Mouse (Mus musculus): ENCODE measurements at regions not wholly inside any gene's neighbourhood (a gene's known extent, or its start where the extent isn't known, plus 50 kb on each side); places are given as distances from the start of the nearest gene placed in this dataset.

DNA sequence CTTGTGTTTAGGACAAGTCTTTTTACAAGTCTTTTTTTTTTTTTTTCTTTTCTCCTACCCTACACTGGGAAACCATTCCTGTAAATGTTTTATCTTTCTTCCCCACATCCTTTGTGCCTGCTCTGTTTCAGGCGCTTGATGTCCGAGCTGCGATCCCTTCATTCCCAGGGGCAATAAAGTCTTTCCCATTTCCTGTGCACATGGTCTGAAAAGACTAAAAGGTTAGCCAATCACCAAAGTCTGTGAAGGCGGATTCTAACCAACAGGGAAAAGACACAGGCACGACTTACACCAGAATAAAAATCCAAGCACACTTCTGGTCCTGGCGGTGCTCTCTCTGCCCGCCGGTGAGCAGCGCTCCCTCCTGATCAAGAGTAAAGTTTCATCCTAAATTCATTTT lies 135.3 kb upstream of the Slc38a2 start:
- H3K27me3 ChIP-seq (ENCODE audit: low read depth, poor library complexity, severe bottlenecking), result no peaks in the 10 kb centered on the region
- WGBS, result 65% methylated on average over 9 of the region's 9 CpGs
- H3K4me1 ChIP-seq, result peaks cover 11% of the 10 kb centered on the region; the same call in 1 of the 2 replicates

DNA sequence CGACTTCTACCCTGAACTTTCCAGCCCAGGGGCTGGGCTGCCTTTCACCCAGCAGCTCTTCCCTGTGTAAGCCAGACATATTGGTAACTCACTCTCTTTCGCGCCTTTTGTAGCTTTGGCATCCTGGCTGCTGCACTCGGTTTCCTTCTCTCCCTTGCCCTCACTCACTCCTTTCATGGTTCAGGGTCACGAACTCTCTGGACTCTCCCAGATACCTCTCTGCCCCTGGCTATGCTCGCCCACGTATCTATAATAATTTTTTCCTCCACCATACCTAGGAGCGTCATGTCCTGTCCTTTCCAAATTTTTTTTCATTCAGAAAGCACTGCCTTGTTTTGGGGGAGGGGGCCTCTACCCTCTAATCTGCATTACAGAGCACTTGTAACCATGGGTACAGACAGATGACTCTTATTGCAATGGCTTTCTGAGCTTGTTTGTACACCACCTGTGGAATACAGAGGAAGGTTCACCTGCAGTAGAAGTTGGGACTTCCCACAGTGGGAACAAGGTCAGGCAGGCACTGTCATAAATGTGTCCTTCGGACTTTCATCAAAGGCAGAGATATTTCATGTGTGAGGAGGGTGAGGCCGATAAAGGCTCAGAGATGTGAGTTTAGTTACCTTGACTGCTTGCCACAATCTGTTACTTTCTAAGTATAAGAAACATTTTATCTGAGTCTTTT lies 134.8 kb upstream of the Slc38a2 start:
- Histone ChIP-seq H3K4me3 (no peak overlapping the region), H3K4me1 (peaks cover 11% of the 10 kb centered on the region; the same call in 1 of the 2 replicates), H3K36me3 (no peaks in the 10 kb centered on the region), H3K27ac (no peak overlapping the region), H3K9me3 (replicated peaks) (no peaks in the 10 kb centered on the region), H3K27me3 (ENCODE audit: low read depth, poor library complexity, severe bottlenecking) (no peaks in the 10 kb centered on the region)
- WGBS, result 82% methylated on average over 10 of the region's 10 CpGs
- DNase-seq (ENCODE audit: low spot score), result no peak

More for the DNA sequence above, 135.3 kb upstream of the Slc38a2 start:
- H3K36me3 ChIP-seq, result no peaks in the 10 kb centered on the region
- no peak overlapping the region for H3K27ac ChIP-seq
- no peak overlapping the region for H3K4me3 ChIP-seq
- DNase-seq (ENCODE audit: low spot score), result no peak
- no peaks in the 10 kb centered on the region for H3K9me3 ChIP-seq (replicated peaks)

- Histone ChIP-seq H3K9me3 (replicated peaks) (no peaks in the 10 kb centered on the region), H3K4me1 (peaks cover 11% of the 10 kb centered on the region; the same call in 1 of the 2 replicates), H3K36me3 (no peaks in the 10 kb centered on the region), H3K27me3 (ENCODE audit: low read depth, poor library complexity, severe bottlenecking) (no peaks in the 10 kb centered on the region), H3K27ac (no peak overlapping the region; the same call in 1 of the 2 replicates), H3K4me3 (no peak overlapping the region)
- 84% methylated on average over 10 of the region's 10 CpGs for WGBS
- peak; percentile 26 for DNase-seq (ENCODE audit: low spot score)
Observed at GRCm38 (mm10) chr15:96832389-96832788, 132.9 kb upstream of the Slc38a2 start.

GRCm38 (mm10) chr15:96831256-96831655 lies 131.7 kb upstream of the Slc38a2 start:
- Histone ChIP-seq H3K4me1 (peaks cover 11% of the 10 kb centered on the region; the same call in 1 of the 2 replicates), H3K36me3 (no peaks in the 10 kb centered on the region), H3K27ac (no peak overlapping the region), H3K27me3 (ENCODE audit: low read depth, poor library complexity, severe bottlenecking) (no peaks in the 10 kb centered on the region), H3K9me3 (replicated peaks) (no peaks in the 10 kb centered on the region), H3K4me3 (no peak overlapping the region)
- peak; percentile 27 for DNase-seq (ENCODE audit: low spot score)
- WGBS, result 94% methylated on average over 10 of the region's 10 CpGs

DNA sequence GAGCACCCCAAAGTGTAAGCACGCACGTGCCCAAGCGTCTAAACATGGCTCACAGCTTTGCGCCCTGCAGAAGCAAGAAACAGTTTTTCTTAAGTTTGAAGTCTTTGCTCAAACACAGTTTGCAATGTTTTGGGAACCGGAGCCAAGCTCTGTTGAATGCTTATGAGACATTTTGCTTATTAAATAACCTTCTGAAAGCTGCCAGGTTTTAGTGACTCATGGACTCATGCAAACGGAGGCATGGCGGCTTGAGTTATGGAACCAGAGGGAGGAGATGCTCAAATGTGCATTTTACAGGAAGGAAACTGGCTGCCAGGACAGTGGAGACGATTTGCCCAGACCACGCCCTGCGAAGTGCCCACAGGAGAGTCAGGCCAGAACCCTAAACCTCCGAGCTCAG lies 131.0 kb upstream of the Slc38a2 start:
- Histone ChIP-seq H3K27ac (no peak overlapping the region), H3K27me3 (ENCODE audit: low read depth, poor library complexity, severe bottlenecking) (no peaks in the 10 kb centered on the region), H3K4me3 (no peak overlapping the region), H3K9me3 (replicated peaks) (no peaks in the 10 kb centered on the region), H3K36me3 (no peaks in the 10 kb centered on the region), H3K4me1 (peaks cover 11% of the 10 kb centered on the region; the same call in 1 of the 2 replicates)
- 92% methylated on average over 11 of the region's 11 CpGs for WGBS
- DNase-seq (ENCODE audit: low spot score), result peak; percentile 16

- H3K36me3 ChIP-seq, result no peaks in the 10 kb centered on the region
- no peak overlapping the region for H3K27ac ChIP-seq
- H3K27me3 ChIP-seq (ENCODE audit: low read depth, poor library complexity, severe bottlenecking), result no peaks in the 10 kb centered on the region
- DNase-seq (ENCODE audit: low spot score), result peak; percentile 20
- H3K4me3 ChIP-seq, result no peak overlapping the region
- H3K4me1 ChIP-seq, result peaks cover 9% of the 10 kb centered on the region; the same call in 1 of the 2 replicates
- no peaks in the 10 kb centered on the region for H3K9me3 ChIP-seq (replicated peaks)
- WGBS, result 94% methylated on average over 12 of the region's 12 CpGs
Observed at GRCm38 (mm10) chr15:96829941-96830340, 130.4 kb upstream of the Slc38a2 start.

- Histone ChIP-seq H3K27me3 (ENCODE audit: low read depth, poor library complexity, severe bottlenecking) (no peaks in the 10 kb centered on the region), H3K4me1 (no peaks in the 10 kb centered on the region), H3K36me3 (no peaks in the 10 kb centered on the region), H3K4me3 (no peak overlapping the region), H3K27ac (no peak overlapping the region), H3K9me3 (replicated peaks) (no peaks in the 10 kb centered on the region)
- WGBS, result 90% methylated on average over 8 of the region's 8 CpGs
- peak; percentile 20 for DNase-seq (ENCODE audit: low spot score)
Observed at GRCm38 (mm10) chr15:96828681-96829080, 129.2 kb upstream of the Slc38a2 start.

GRCm38 (mm10) chr15:96827931-96828330 lies 128.4 kb upstream of the Slc38a2 start:
- DNase-seq (ENCODE audit: low spot score), result peak; percentile 21
- 59% methylated on average over 8 of the region's 8 CpGs for WGBS
- Histone ChIP-seq H3K9me3 (replicated peaks) (no peaks in the 10 kb centered on the region), H3K4me3 (no peak overlapping the region), H3K36me3 (no peaks in the 10 kb centered on the region), H3K4me1 (no peaks in the 10 kb centered on the region), H3K27me3 (ENCODE audit: low read depth, poor library complexity, severe bottlenecking) (no peaks in the 10 kb centered on the region), H3K27ac (no peak overlapping the region)

GRCm38 (mm10) chr15:96818435-96818834 lies 118.9 kb upstream of the Slc38a2 start:
- DNase-seq (ENCODE audit: low spot score), result no peak
- 87% methylated on average over 7 of the region's 7 CpGs for WGBS
- Histone ChIP-seq H3K4me1 (0 out of 2 replicates have a peak, but pooled peaks cover 3% of the 10 kb centered on the region), H3K27me3 (ENCODE audit: low read depth, poor library complexity, severe bottlenecking) (no peaks in the 10 kb centered on the region), H3K27ac (no peak overlapping the region), H3K36me3 (no peaks in the 10 kb centered on the region), H3K9me3 (replicated peaks) (no peaks in the 10 kb centered on the region), H3K4me3 (no peak overlapping the region)

DNA sequence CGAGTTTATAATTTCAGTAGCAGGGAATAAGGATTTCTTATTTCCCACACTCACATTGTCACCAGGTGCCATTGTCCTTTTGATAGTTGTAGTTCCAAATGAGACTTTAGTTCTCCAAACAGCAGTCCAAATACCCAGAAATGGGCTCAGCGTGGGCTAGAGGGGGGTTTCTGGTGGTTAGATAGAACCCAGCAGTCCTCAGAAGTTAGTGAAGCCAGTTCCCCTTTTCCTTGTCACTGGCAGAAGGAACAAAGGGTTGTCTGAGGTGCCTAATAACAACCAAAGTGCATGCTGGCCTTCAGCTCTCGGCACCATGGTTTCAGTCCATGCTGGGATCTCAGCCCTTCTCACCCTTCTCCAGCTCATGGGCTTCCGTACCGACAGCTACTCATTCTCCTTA lies 118.1 kb upstream of the Slc38a2 start:
- Histone ChIP-seq H3K27me3 (ENCODE audit: low read depth, poor library complexity, severe bottlenecking) (no peaks in the 10 kb centered on the region), H3K4me3 (no peak overlapping the region), H3K27ac (no peak overlapping the region), H3K4me1 (0 out of 2 replicates have a peak, but pooled peaks cover 3% of the 10 kb centered on the region), H3K9me3 (replicated peaks) (no peaks in the 10 kb centered on the region), H3K36me3 (no peaks in the 10 kb centered on the region)
- WGBS, result 88% methylated on average over 5 of the region's 5 CpGs
- DNase-seq (ENCODE audit: low spot score), result no peak

- H3K4me1 ChIP-seq, result 0 out of 2 replicates have a peak, but pooled peaks cover 3% of the 10 kb centered on the region
- H3K36me3 ChIP-seq, result no peaks in the 10 kb centered on the region
- no peak for DNase-seq (ENCODE audit: low spot score)
- no peak overlapping the region for H3K4me3 ChIP-seq
- WGBS, result 74% methylated on average over 5 of the region's 5 CpGs
- 0 out of 2 replicates have a peak, but pooled peaks cover 3% of the 10 kb centered on the region for H3K9me3 ChIP-seq (replicated peaks)
- no peaks in the 10 kb centered on the region for H3K27me3 ChIP-seq (ENCODE audit: low read depth, poor library complexity, severe bottlenecking)
- no peak overlapping the region for H3K27ac ChIP-seq
Observed at GRCm38 (mm10) chr15:96816997-96817570, 117.6 kb upstream of the Slc38a2 start.

- H3K27me3 ChIP-seq (ENCODE audit: low read depth, poor library complexity, severe bottlenecking), result no peaks in the 10 kb centered on the region
- WGBS, result 91% methylated on average over 2 of the region's 2 CpGs
Observed at GRCm38 (mm10) chr15:96813472-96813871, 113.9 kb upstream of the Slc38a2 start.

GRCm38 (mm10) chr15:96802729-96803053 lies 103.2 kb upstream of the Slc38a2 start:
- Histone ChIP-seq H3K27ac (no peak overlapping the region), H3K36me3 (no peaks in the 10 kb centered on the region), H3K4me3 (no peak overlapping the region), H3K4me1 (no peaks in the 10 kb centered on the region), H3K9me3 (replicated peaks) (no peaks in the 10 kb centered on the region), H3K27me3 (ENCODE audit: low read depth, poor library complexity, severe bottlenecking) (no peaks in the 10 kb centered on the region)
- no peak for DNase-seq (ENCODE audit: low spot score)
- 76% methylated on average over 1 of the region's 1 CpGs for WGBS

More at GRCm38 (mm10) chr15:96813472-96813871, 113.9 kb upstream of the Slc38a2 start:
- no peak for DNase-seq (ENCODE audit: low spot score)
- Histone ChIP-seq H3K36me3 (no peaks in the 10 kb centered on the region), H3K27ac (no peak overlapping the region), H3K4me3 (no peak overlapping the region), H3K9me3 (replicated peaks) (0 out of 2 replicates have a peak, but pooled peaks cover 5% of the 10 kb centered on the region), H3K4me1 (0 out of 2 replicates have a peak, but pooled peaks cover 3% of the 10 kb centered on the region)

Measured in limb, embryonic 10.5 days (tissue).